Comparison of ENCODE assay signal across 29 mouse cellular contexts in the genomic region with DNA sequence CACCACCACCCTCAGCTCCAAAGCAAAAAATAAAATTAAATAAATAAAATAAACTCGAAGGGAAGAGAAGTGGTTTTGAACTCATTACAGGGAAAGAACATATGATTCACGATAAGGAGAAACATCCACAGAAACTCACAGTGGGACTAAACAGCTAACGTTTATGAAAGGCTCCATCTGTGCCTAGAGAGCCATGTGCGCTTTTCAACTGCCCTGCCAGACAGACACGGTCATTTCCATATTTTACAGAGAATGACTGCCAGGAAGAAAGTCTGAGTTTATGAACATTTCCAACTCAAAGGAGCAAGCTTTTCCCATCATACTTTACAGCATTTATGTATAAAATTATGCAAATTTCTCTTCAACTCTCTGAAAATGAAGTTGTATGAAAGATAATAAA.
A peak's percentile ranks its signal among the peaks of the same experiment; 100 is the strongest.
DNase-seq lines count a peak whose midpoint lies in the region; ATAC-seq and TF ChIP-seq lines count a peak whose summit lies in the region.
"Had no signal": no experiment of that assay in that cellular context is flagged by ENCODE, and none has a peak within 500 bp of the region (broad histone marks: within the 10 kb centered on the region; RNA-seq: fewer than 3 reads in every experiment).

No protein-coding gene starts in this region.

- H3K9me3 ChIP-seq in forebrain, embryonic 14.5 days (replicated peaks; ENCODE audit: control insufficient read depth, low read length): no peaks in the 10 kb centered on the region
- no peaks in the 10 kb centered on the region for H3K9me3 ChIP-seq in forebrain, embryonic 11.5 days (ENCODE audit: control insufficient read depth, low read length)
- no peaks in the 10 kb centered on the region for H3K9me3 ChIP-seq in hindbrain, embryonic 16.5 days (ENCODE audit: control insufficient read depth, low read length)
- H3K9me3 ChIP-seq in hindbrain, embryonic 11.5 days (ENCODE audit: control insufficient read depth, low read length): no peaks in the 10 kb centered on the region
- H3K9me3 ChIP-seq in midbrain, postnatal 0 days (ENCODE audit: low read length): no peaks in the 10 kb centered on the region
- no peaks in the 10 kb centered on the region for H3K9me3 ChIP-seq in midbrain, embryonic 13.5 days
- no peaks in the 10 kb centered on the region for H3K9me3 ChIP-seq in forebrain, embryonic 16.5 days (ENCODE audit: control insufficient read depth, low read length)
- no peaks in the 10 kb centered on the region for H3K9me3 ChIP-seq in limb, embryonic 10.5 days (replicated peaks)
- H3K9me3 ChIP-seq: embryonic facial prominence, embryonic 13.5 days; hindbrain, embryonic 13.5 days; kidney, embryonic 15.5 days; liver, embryonic 12.5 days; neural tube, embryonic 12.5 days had no signal

- no peaks in the 10 kb centered on the region for H3K27me3 ChIP-seq in forebrain, embryonic 14.5 days (replicated peaks; ENCODE audit: control insufficient read depth, insufficient read depth, low read length)
- H3K27me3 ChIP-seq in forebrain, embryonic 11.5 days (ENCODE audit: control insufficient read depth, insufficient read depth, low read length): no peaks in the 10 kb centered on the region
- no peaks in the 10 kb centered on the region for H3K27me3 ChIP-seq in hindbrain, embryonic 16.5 days (replicated peaks; ENCODE audit: control insufficient read depth, insufficient read depth, low read length)
- H3K27me3 ChIP-seq in hindbrain, embryonic 11.5 days (ENCODE audit: control insufficient read depth, insufficient read depth, low read length): no peaks in the 10 kb centered on the region
- no peaks in the 10 kb centered on the region for H3K27me3 ChIP-seq in midbrain, postnatal 0 days (ENCODE audit: insufficient read depth, low read length)
- H3K27me3 ChIP-seq in midbrain, embryonic 13.5 days: no peaks in the 10 kb centered on the region
- no peaks in the 10 kb centered on the region for H3K27me3 ChIP-seq in forebrain, embryonic 16.5 days (replicated peaks; ENCODE audit: control insufficient read depth, insufficient read depth, low read length)
- H3K27me3 ChIP-seq in limb, embryonic 10.5 days (ENCODE audit: low read depth, poor library complexity, severe bottlenecking): no peaks in the 10 kb centered on the region
- H3K27me3 ChIP-seq: embryonic facial prominence, embryonic 13.5 days; heart, embryonic 13.5 days; hindbrain, embryonic 13.5 days; kidney, embryonic 15.5 days; liver, embryonic 12.5 days; neural tube, embryonic 12.5 days had no signal

- 62% methylated on average over 5 of the region's 5 CpGs for WGBS in forebrain, embryonic 14.5 days
- WGBS in forebrain, embryonic 11.5 days: 90% methylated on average over 5 of the region's 5 CpGs
- WGBS in hindbrain, embryonic 16.5 days: 42% methylated on average over 5 of the region's 5 CpGs
- WGBS in hindbrain, embryonic 11.5 days: 56% methylated on average over 5 of the region's 5 CpGs
- 27% methylated on average over 5 of the region's 5 CpGs for WGBS in midbrain, postnatal 0 days
- 43% methylated on average over 5 of the region's 5 CpGs for WGBS in midbrain, embryonic 13.5 days
- WGBS in forebrain, embryonic 16.5 days: 30% methylated on average over 5 of the region's 5 CpGs
- WGBS in limb, embryonic 10.5 days: 89% methylated on average over 5 of the region's 5 CpGs

- no peaks in the 10 kb centered on the region for H3K36me3 ChIP-seq in forebrain, embryonic 14.5 days (ENCODE audit: control insufficient read depth, insufficient read depth, low read length)
- no peaks in the 10 kb centered on the region for H3K36me3 ChIP-seq in forebrain, embryonic 11.5 days (ENCODE audit: control insufficient read depth, insufficient read depth, low read length)
- no peaks in the 10 kb centered on the region for H3K36me3 ChIP-seq in hindbrain, embryonic 16.5 days (ENCODE audit: control insufficient read depth, insufficient read depth, low read length)
- H3K36me3 ChIP-seq in hindbrain, embryonic 11.5 days (ENCODE audit: control insufficient read depth, insufficient read depth, low read length): no peaks in the 10 kb centered on the region
- no peaks in the 10 kb centered on the region for H3K36me3 ChIP-seq in midbrain, postnatal 0 days (ENCODE audit: insufficient read depth, low read length)
- H3K36me3 ChIP-seq in midbrain, embryonic 13.5 days: no peaks in the 10 kb centered on the region
- H3K36me3 ChIP-seq in forebrain, embryonic 16.5 days (ENCODE audit: control insufficient read depth, insufficient read depth): no peaks in the 10 kb centered on the region
- no peaks in the 10 kb centered on the region for H3K36me3 ChIP-seq in limb, embryonic 10.5 days
- H3K36me3 ChIP-seq: embryonic facial prominence, embryonic 13.5 days; heart, embryonic 13.5 days; hindbrain, embryonic 13.5 days; kidney, embryonic 15.5 days; liver, embryonic 12.5 days; neural tube, embryonic 12.5 days had no signal

- H3K9ac ChIP-seq in forebrain, embryonic 14.5 days (ENCODE audit: low read length): no peak overlapping the region
- H3K9ac ChIP-seq in forebrain, embryonic 11.5 days (ENCODE audit: low read length): no peak overlapping the region
- no peak overlapping the region for H3K9ac ChIP-seq in hindbrain, embryonic 16.5 days (ENCODE audit: low read depth, low read length)
- no peak overlapping the region for H3K9ac ChIP-seq in hindbrain, embryonic 11.5 days (ENCODE audit: low read depth, low read length)
- no peak overlapping the region for H3K9ac ChIP-seq in midbrain, postnatal 0 days (replicated peaks; ENCODE audit: low read length, poor library complexity, severe bottlenecking)
- H3K9ac ChIP-seq in midbrain, embryonic 13.5 days (replicated peaks): no peak overlapping the region
- H3K9ac ChIP-seq in forebrain, embryonic 16.5 days (replicated peaks; ENCODE audit: low read depth, low read length): no peak overlapping the region
- H3K9ac ChIP-seq: embryonic facial prominence, embryonic 13.5 days; heart, embryonic 13.5 days; hindbrain, embryonic 13.5 days; kidney, embryonic 15.5 days; liver, embryonic 12.5 days; liver, postnatal 0 days; neural tube, embryonic 12.5 days had no signal

- no peak overlapping the region for H3K4me3 ChIP-seq in forebrain, embryonic 14.5 days (ENCODE audit: low read depth, low read length)
- H3K4me3 ChIP-seq in forebrain, embryonic 11.5 days (ENCODE audit: low read depth, low read length): no peak overlapping the region
- H3K4me3 ChIP-seq in hindbrain, embryonic 16.5 days (ENCODE audit: low read length): no peak overlapping the region
- H3K4me3 ChIP-seq in hindbrain, embryonic 11.5 days (ENCODE audit: low read depth, low read length): no peak overlapping the region
- no peak overlapping the region for H3K4me3 ChIP-seq in midbrain, postnatal 0 days (ENCODE audit: low read depth, low read length)
- H3K4me3 ChIP-seq in midbrain, embryonic 13.5 days (replicated peaks): no peak overlapping the region
- H3K4me3 ChIP-seq in forebrain, embryonic 16.5 days (replicated peaks; ENCODE audit: low read length): no peak overlapping the region
- H3K4me3 ChIP-seq in limb, embryonic 10.5 days: no peak overlapping the region
- H3K4me3 ChIP-seq: embryonic facial prominence, embryonic 13.5 days; erythroblast, embryonic 14.5 days; gastrocnemius, adult 2 months; heart, embryonic 13.5 days; hindbrain, embryonic 13.5 days; kidney, embryonic 15.5 days; liver, embryonic 12.5 days; myocyte; neural tube, embryonic 12.5 days had no signal

- H3K4me1 ChIP-seq in forebrain, embryonic 14.5 days (ENCODE audit: control insufficient read depth, insufficient read depth, low read length): peaks cover 3% of the 10 kb centered on the region; the same call in 1 of the 2 replicates
- H3K4me1 ChIP-seq in forebrain, embryonic 11.5 days (replicated peaks; ENCODE audit: control insufficient read depth, insufficient read depth, low read length): no peaks in the 10 kb centered on the region
- H3K4me1 ChIP-seq in hindbrain, embryonic 16.5 days (ENCODE audit: control insufficient read depth, insufficient read depth, low read depth, low read length): no peaks in the 10 kb centered on the region
- no peaks in the 10 kb centered on the region for H3K4me1 ChIP-seq in hindbrain, embryonic 11.5 days (replicated peaks; ENCODE audit: control insufficient read depth, insufficient read depth, low read length)
- H3K4me1 ChIP-seq in midbrain, postnatal 0 days (ENCODE audit: insufficient read depth, low read length): no peaks in the 10 kb centered on the region
- H3K4me1 ChIP-seq in midbrain, embryonic 13.5 days (replicated peaks): peaks cover 6% of the 10 kb centered on the region; the same call in 1 of the 2 replicates
- H3K4me1 ChIP-seq in forebrain, embryonic 16.5 days (replicated peaks; ENCODE audit: control insufficient read depth, insufficient read depth, low read length): 0 out of 2 replicates have a peak, but pooled peaks cover 11% of the 10 kb centered on the region
- H3K4me1 ChIP-seq in limb, embryonic 10.5 days: 0 out of 2 replicates have a peak, but pooled peaks cover 3% of the 10 kb centered on the region
- H3K4me1 ChIP-seq: embryonic facial prominence, embryonic 13.5 days; hindbrain, embryonic 13.5 days; liver, embryonic 12.5 days; neural tube, embryonic 12.5 days had no signal

- peak; percentile 74 for DNase-seq in forebrain, embryonic 14.5 days (ENCODE audit: low spot score)
- DNase-seq in forebrain, embryonic 11.5 days (ENCODE audit: low spot score): no peak
- no peak for DNase-seq in hindbrain, embryonic 11.5 days (ENCODE audit: low spot score)
- peak; percentile 58 for DNase-seq in midbrain, postnatal 0 days (ENCODE audit: low spot score)
- no peak for DNase-seq in limb, embryonic 10.5 days (ENCODE audit: low spot score)
- DNase-seq: adrenal gland, postnatal 14 days; cerebellum, adult 2 months; cerebellum, postnatal 36 days; embryo, embryonic 11 days; gastrocnemius, adult 2 months; gastrocnemius, postnatal 36 days; heart, postnatal 10 days; kidney, adult 18-20 months; kidney, postnatal 25 days; liver, postnatal 0 days; lung, postnatal 36 days had no signal

- H3K4me2 ChIP-seq in forebrain, embryonic 14.5 days (ENCODE audit: low read length): no peak overlapping the region
- H3K4me2 ChIP-seq in forebrain, embryonic 11.5 days (ENCODE audit: low read depth, low read length, severe bottlenecking): no peak overlapping the region
- H3K4me2 ChIP-seq in hindbrain, embryonic 16.5 days (ENCODE audit: low read length): no peak overlapping the region
- H3K4me2 ChIP-seq in hindbrain, embryonic 11.5 days (replicated peaks; ENCODE audit: low read depth, low read length): no peak overlapping the region
- H3K4me2 ChIP-seq in midbrain, postnatal 0 days (ENCODE audit: low read depth, low read length, poor library complexity, severe bottlenecking): no peak overlapping the region
- H3K4me2 ChIP-seq in midbrain, embryonic 13.5 days (replicated peaks): no peak overlapping the region
- H3K4me2 ChIP-seq in forebrain, embryonic 16.5 days (ENCODE audit: low read length): no peak overlapping the region
- H3K4me2 ChIP-seq: embryonic facial prominence, embryonic 13.5 days; heart, embryonic 13.5 days; hindbrain, embryonic 13.5 days; kidney, embryonic 15.5 days; liver, embryonic 12.5 days; neural tube, embryonic 12.5 days had no signal

- TF ChIP-seq CTCF in midbrain, postnatal 0 days (IDR thresholded peaks at IDR 0.05): no peak

- H3K27ac ChIP-seq in forebrain, embryonic 14.5 days (ENCODE audit: low read depth, low read length): no peak overlapping the region
- no peak overlapping the region for H3K27ac ChIP-seq in forebrain, embryonic 11.5 days (ENCODE audit: low read depth, low read length)
- no peak overlapping the region for H3K27ac ChIP-seq in hindbrain, embryonic 16.5 days (ENCODE audit: low read depth, low read length)
- H3K27ac ChIP-seq in hindbrain, embryonic 11.5 days (ENCODE audit: low read depth, low read length): no peak overlapping the region
- H3K27ac ChIP-seq in midbrain, postnatal 0 days (ENCODE audit: low read depth, low read length): no peak overlapping the region
- H3K27ac ChIP-seq in midbrain, embryonic 13.5 days: no peak overlapping the region
- H3K27ac ChIP-seq in forebrain, embryonic 16.5 days (ENCODE audit: low read length): no peak overlapping the region
- H3K27ac ChIP-seq in limb, embryonic 10.5 days: no peak overlapping the region
- H3K27ac ChIP-seq: embryonic facial prominence, embryonic 13.5 days; gastrocnemius, adult 2 months; heart, embryonic 13.5 days; hindbrain, embryonic 13.5 days; kidney, embryonic 15.5 days; liver, embryonic 12.5 days; neural tube, embryonic 12.5 days had no signal

- peak; percentile 60; the same call in 1 of the 2 replicates for ATAC-seq in forebrain, embryonic 14.5 days
- ATAC-seq in forebrain, embryonic 11.5 days (replicated peaks; ENCODE audit: low FRiP score): no peak
- peak; percentile 61; the same call in 1 of the 2 replicates for ATAC-seq in hindbrain, embryonic 16.5 days
- ATAC-seq in hindbrain, embryonic 11.5 days (ENCODE audit: low FRiP score): no peak
- no peak for ATAC-seq in midbrain, postnatal 0 days (ENCODE audit: low FRiP score)
- ATAC-seq in midbrain, embryonic 13.5 days: no peak
- peak; percentile 84 for ATAC-seq in forebrain, embryonic 16.5 days
- ATAC-seq: CD4-positive, CD25-positive, alpha-beta regulatory T cell, adult 4 months; liver, embryonic 12.5 days; liver, postnatal 0 days; midbrain, embryonic 16.5 days had no signal

Comparison
In these comparisons a context has a peak if more than half of its experiments do, and no peak if none do; other contexts are left out.
1. ATAC-seq: peak in forebrain, embryonic 14.5 days (single experiment), hindbrain, embryonic 16.5 days (single experiment) and forebrain, embryonic 16.5 days (single experiment); none in forebrain, embryonic 11.5 days (single experiment), hindbrain, embryonic 11.5 days (single experiment), midbrain, postnatal 0 days (single experiment) and midbrain, embryonic 13.5 days (single experiment).
2. DNase-seq: peak in forebrain, embryonic 14.5 days (single experiment) and midbrain, postnatal 0 days (single experiment); none in forebrain, embryonic 11.5 days (single experiment), hindbrain, embryonic 11.5 days (single experiment) and limb, embryonic 10.5 days (single experiment).